Mouse (Mus musculus) bone marrow, adult 2 months (tissue): ENCODE measurements around the gene Vmn2r60. TPM values are rescaled to one million over a fixed set of nuclear protein-coding genes. Genes with fewer than 3 reads are reported as not detected.
"Not testable (repeated sequence)": the region's sequence is repeated elsewhere in the genome, so short reads cannot be mapped to it uniquely, and the experiment has no call there.

Source experiments
- H3K27ac ChIP-seq: fragments of 200-500 bp; 2 replicates; pipeline ENCODE4 v1.5.1; 2012; ENCODE audit warnings: low read depth, mild to moderate bottlenecking, control low read depth, inconsistent platforms, low read length; ENCODE audit not compliant: control insufficient read depth, poor library complexity, insufficient read depth
- H3K4me1 ChIP-seq: fragments of 200-500 bp; 2 replicates; pipeline ENCODE4 v1.6.1; 2011; ENCODE audit warnings: low read length; ENCODE audit not compliant: control insufficient read depth, insufficient read depth
- H3K4me3 ChIP-seq: fragments of 200-500 bp; replicated peaks from 2 replicates; pipeline ENCODE3; 2011; ENCODE audit warnings: mild to moderate bottlenecking, low read depth, low read length, control low read depth; ENCODE audit not compliant: control insufficient read depth
- CTCF ChIP-seq: fragments of 200-500 bp; IDR thresholded peaks from 2 replicates; pipeline ENCODE4 v1.5.1; 2011; ENCODE audit warnings: low read length, control low read depth; ENCODE audit not compliant: control insufficient read depth, insufficient read depth
- POLR2A ChIP-seq: fragments of 200-500 bp; IDR thresholded peaks from 2 replicates; pipeline ENCODE4 v1.6.1; 2011; ENCODE audit warnings: low read depth, mild to moderate bottlenecking, control low read depth, low read length, borderline replicate concordance; ENCODE audit not compliant: control insufficient read depth
- WGBS: fragments of 180-500 bp; shearing (Covaris S2); methylation state at CpG from one replicate; pipeline ENCODE4 v1.1.7; 2018; 5-methylcytosine and 5-hydroxymethylcytosine counted together
- polyA plus RNA-seq: library from polyadenylated mRNA; stranded (reverse); fragments of >200 nt; gene quantifications from 2 replicates; pipeline ENCODE4 v1.2.4, GENCODE M21; 2011; ENCODE audit warnings: low replicate concordance; ENCODE audit not compliant: missing spikeins, insufficient read depth, insufficient read length

Vmn2r60 gene
- polyA plus RNA-seq, result 0.45 TPM in 1 of 2 replicates, not detected in the other

- TF ChIP-seq CTCF (no peak), POLR2A (no peak)
- Histone ChIP-seq H3K4me1 (no peaks in the 10 kb centered on the region), H3K27ac (no peak within 1 kb of the TSS), H3K4me3 (no peak within 1 kb of the TSS)
- WGBS, result 79% methylated on average over 2 of the region's 2 CpGs
Observed at GRCm38 (mm10) chr7:42107470-42107869, at the start of gene Vmn2r60. TSS of gene Vmn2r60 (plus strand) at chr7:42107770.

GRCm38 (mm10) chr7:42058923-42059322 lies 48.6 kb upstream of the Vmn2r60 start, which contains the start of gene Vmn2r59:
TSS of gene Vmn2r59 (minus strand) at chr7:42059023.
- H3K27ac ChIP-seq, result no peak within 1 kb of the TSS
- no peaks in the 10 kb centered on the region for H3K4me1 ChIP-seq
- H3K4me3 ChIP-seq, result no peak within 1 kb of the TSS
- TF ChIP-seq CTCF (no peak), POLR2A (no peak)

- H3K4me1 ChIP-seq, result not testable (repeated sequence)
- WGBS, result 63% methylated on average over 14 of the region's 14 CpGs
Observed at GRCm38 (mm10) chr7:42107061-42107460, 509 bp upstream of the Vmn2r60 start.

More at GRCm38 (mm10) chr7:42107061-42107460, 509 bp upstream of the Vmn2r60 start:
- not testable (repeated sequence) for H3K27ac ChIP-seq, H3K4me3 ChIP-seq

Other genes with a start within 250 kb of the Vmn2r60 start
- gene Vmn2r58, start 235.1 kb upstream of the Vmn2r60 start, polyA plus RNA-seq, result not detected in 2 replicates
- 0.16 and 0.17 TPM in 2 replicates for gene Vmn2r59, start 48.7 kb upstream of the Vmn2r60 start, polyA plus RNA-seq
- not detected in 2 replicates for gene Vmn2r61, start 152.3 kb downstream of the Vmn2r60 start, polyA plus RNA-seq